Mouse (Mus musculus) frontal cortex, postnatal 25 days (tissue): Measurements from ENCODE around the gene Laptm4a.
A peak's percentile ranks its signal among the peaks of the same experiment; 100 is the strongest.

Experiments used
- DNase-seq, 2 experiments: peaks; one replicate each; pipeline ENCODE4 v3.0.0; 2022; ENCODE audit warnings: low spot score in 2 of 2

Laptm4a gene

DNA sequence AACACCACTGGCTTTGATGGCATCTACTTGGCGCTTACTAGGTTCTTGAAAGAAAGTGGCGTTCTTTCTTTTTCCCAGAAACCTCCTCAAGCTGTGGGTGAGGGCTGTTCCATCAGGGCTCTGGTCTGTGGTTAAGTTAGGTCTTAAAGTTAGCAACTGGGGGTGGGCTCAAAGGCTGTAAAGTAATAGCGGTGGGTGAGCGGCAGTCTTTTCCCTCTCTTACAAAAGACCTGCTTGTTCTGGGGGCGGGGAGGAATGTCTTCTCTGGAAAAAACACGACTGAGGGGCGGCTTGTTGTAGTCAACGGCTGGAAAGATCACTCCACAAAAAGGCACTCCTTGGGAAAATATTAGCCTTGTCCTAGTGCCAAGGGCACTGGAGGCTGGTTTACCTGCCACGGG is 32.7 kb downstream of the Laptm4a start:
- no peak for DNase-seq

DNA sequence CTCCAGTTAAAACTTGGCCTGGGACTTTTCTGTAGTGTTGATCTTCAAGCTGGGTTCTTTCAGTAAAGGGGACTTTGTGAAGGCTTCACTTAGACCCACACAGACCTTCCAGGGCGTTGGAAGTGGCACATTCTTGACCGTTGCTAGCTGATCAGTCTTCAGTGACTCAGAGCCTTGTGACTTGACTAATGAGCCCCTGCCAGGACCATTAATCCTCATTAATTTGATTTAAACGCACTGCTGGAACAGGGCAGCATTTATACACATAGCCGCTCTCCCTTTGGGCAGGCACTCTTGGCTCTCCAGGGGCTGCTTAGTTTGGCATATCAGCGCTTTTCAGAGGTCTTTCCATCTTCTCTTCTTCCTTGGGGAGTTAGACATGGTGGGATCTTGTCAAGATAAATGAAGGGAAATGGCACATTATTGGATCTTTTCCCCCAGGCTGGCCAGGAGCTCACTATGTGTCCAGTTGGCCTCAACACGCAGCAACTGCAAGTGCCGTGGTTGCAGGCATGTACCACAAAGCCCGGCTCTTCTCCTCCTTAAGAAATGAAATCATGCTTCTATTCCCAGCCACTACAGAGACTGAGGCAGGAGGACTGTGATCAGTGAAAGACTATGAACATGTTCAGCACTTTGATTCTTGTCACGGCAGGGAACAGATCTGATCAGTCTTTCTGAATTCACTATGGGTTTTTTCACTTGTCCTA is 40.3 kb downstream of the Laptm4a start:
- no peak for DNase-seq

DNA sequence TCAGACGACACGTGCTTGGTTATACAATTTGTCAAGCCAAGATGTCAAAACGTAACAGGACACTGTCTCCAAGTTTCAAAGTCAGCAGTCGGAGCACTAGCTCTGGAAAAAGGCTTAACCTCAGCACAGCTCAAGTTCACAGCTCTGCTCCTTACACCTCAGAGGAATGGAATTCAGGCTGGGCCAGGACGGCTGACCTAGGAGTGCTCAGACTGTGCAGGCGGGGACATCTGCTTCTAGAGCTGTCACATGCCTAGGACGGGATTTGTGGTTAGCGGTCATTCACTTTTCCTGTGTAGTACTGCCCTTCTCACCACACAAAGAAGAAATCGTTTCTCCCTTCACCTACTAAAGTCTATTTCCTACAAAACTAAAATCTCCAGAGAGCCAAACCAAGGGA is 48.4 kb downstream of the Laptm4a start:
- DNase-seq, result no peak

DNA sequence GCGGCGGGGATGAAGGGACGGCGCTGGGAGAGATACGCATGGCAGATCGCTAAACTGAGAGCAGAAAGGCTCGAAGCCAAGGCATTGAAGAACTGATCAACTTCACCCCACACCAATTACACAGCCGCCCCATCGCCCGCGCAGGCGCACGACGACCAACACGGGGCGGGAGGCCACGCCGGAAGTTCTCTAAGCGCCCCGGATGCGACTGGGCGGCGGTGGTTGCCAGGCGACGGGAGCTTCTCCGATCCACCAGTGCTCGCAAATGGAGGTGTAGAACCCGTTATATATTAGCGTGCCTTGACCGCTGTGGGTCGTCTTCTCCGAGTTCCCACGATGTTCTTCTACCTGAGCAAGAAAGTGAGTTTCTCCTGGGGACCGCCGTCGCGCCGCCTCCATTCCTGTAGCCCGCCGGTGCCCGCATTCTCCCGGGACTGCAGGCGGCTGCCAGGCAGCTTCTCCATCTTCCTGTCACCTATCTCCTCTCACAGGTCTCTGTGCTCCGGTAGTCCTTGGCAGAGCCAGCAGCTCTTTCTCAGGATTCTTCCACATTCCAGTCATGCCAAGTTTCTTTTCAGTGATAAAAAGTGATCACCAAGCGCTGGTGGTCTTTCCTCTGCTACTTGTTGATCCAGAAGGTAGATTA is 52.5 kb downstream of the Laptm4a start, which contains the start of gene Wdr35:
TSS of gene Wdr35 (plus strand) at position 73 of the 646 bp plus-strand sequence.
- DNase-seq, result peak; percentile 78 to 88

DNA sequence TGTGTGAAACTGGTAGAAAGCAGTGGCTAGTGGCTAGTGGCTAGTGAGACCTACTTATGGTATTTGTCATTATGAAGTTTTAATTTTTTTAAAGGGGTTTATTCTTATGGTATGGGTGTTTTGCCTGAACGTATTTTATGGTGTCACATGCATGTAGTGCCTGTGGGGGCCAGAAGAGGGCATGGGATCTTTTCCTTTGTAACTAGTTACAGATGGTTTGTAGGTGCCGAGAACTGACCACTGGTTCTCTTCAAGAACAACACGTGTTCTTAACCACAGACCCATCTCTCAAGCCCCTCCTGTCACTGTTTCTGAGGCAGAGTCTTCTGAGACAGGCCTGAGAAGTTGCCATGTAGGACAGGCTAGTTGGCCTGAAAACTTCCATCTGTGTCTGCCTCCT is 53.6 kb downstream of the Laptm4a start:
- no peak for DNase-seq
